8 mouse cellular contexts compared by ENCODE assay signal in genomic region chrX:105928861-105929477, GRCm38 (mm10). TPM values are rescaled to one million over a fixed set of nuclear protein-coding genes. Genes with fewer than 3 reads are reported as not detected.
DNase-seq lines count a peak whose midpoint lies in the region; ATAC-seq and TF ChIP-seq lines count a peak whose summit lies in the region.

Gene Atrx, minus strand, starts transcription at chrX:105929403.

- WGBS in forebrain, embryonic 13.5 days, result 19% methylated on average over 42 of the region's 42 CpGs
- 17% methylated on average over 41 of the region's 42 CpGs for WGBS in neural tube, embryonic 15.5 days

- 0 out of 2 replicates have a peak, but pooled peaks cover 3% of the 10 kb centered on the region for H3K36me3 ChIP-seq in ES-Bruce4 (ENCODE audit: control insufficient read depth, insufficient read depth, low read length, poor library complexity, severe bottlenecking)
- no peaks in the 10 kb centered on the region for H3K36me3 ChIP-seq in forebrain, embryonic 13.5 days (ENCODE audit: poor library complexity, severe bottlenecking)
- H3K36me3 ChIP-seq in neural tube, embryonic 15.5 days, result no peaks in the 10 kb centered on the region

- DNase-seq in heart, postnatal 10 days, result peak; percentile 77 to 81
- DNase-seq in layer of hippocampus, adult 11-12 months (ENCODE audit: low spot score), result peak; percentile 79
- DNase-seq in lung, adult 18-20 months, result peak; percentile 80 to 81
- peak; percentile 82 for DNase-seq in testis, postnatal 14 days (ENCODE audit: low spot score)

- TF ChIP-seq POLR2A in ES-Bruce4 (IDR thresholded peaks at IDR 0.05; ENCODE audit: insufficient read depth, low read length), result no peak

- H3K27me3 ChIP-seq in ES-Bruce4 (ENCODE audit: control insufficient read depth, insufficient read depth, low read length, poor library complexity, severe bottlenecking), result no peaks in the 10 kb centered on the region
- no peaks in the 10 kb centered on the region for H3K27me3 ChIP-seq in forebrain, embryonic 13.5 days
- no peaks in the 10 kb centered on the region for H3K27me3 ChIP-seq in neural tube, embryonic 15.5 days (replicated peaks)

- H3K9ac ChIP-seq in ES-Bruce4 (ENCODE audit: low read depth, poor library complexity, severe bottlenecking), result peak within 1 kb of the TSS; percentile 95
- H3K9ac ChIP-seq in forebrain, embryonic 13.5 days, result peak within 1 kb of the TSS; percentile 89
- peak within 1 kb of the TSS; percentile 81 for H3K9ac ChIP-seq in neural tube, embryonic 15.5 days (replicated peaks)

- no peak for TF ChIP-seq CTCF in ES-Bruce4 (IDR thresholded peaks at IDR 0.05; ENCODE audit: low read depth, low read length)

- peak; percentile 97 for ATAC-seq in cerebellum, adult (ENCODE audit: insufficient number of reproducible peaks, low FRiP score, low TSS enrichment)
- peak; percentile 96 for ATAC-seq in forebrain, embryonic 13.5 days
- ATAC-seq in neural tube, embryonic 15.5 days (ENCODE audit: low FRiP score), result peak; percentile 95

- H3K4me3 ChIP-seq in ES-Bruce4 (ENCODE audit: low read depth, low read length), result peak within 1 kb of the TSS; percentile 96
- peak within 1 kb of the TSS; percentile 62 for H3K4me3 ChIP-seq in forebrain, embryonic 13.5 days
- H3K4me3 ChIP-seq in neural tube, embryonic 15.5 days (replicated peaks), result peak within 1 kb of the TSS; percentile 59

- H3K4me1 ChIP-seq in ES-Bruce4 (ENCODE audit: control insufficient read depth, insufficient read depth, low read length), result no peaks in the 10 kb centered on the region
- peaks cover 13% of the 10 kb centered on the region for H3K4me1 ChIP-seq in forebrain, embryonic 13.5 days
- H3K4me1 ChIP-seq in neural tube, embryonic 15.5 days, result peaks cover 14% of the 10 kb centered on the region

- H3K9me3 ChIP-seq in ES-Bruce4 (replicated peaks; ENCODE audit: control insufficient read depth, insufficient read depth, low read length, poor library complexity, severe bottlenecking), result no peaks in the 10 kb centered on the region
- H3K9me3 ChIP-seq in forebrain, embryonic 13.5 days (replicated peaks), result no peaks in the 10 kb centered on the region
- H3K9me3 ChIP-seq in neural tube, embryonic 15.5 days (replicated peaks), result no peaks in the 10 kb centered on the region

- peak within 1 kb of the TSS; percentile 85 for H3K27ac ChIP-seq in ES-Bruce4 (ENCODE audit: insufficient read depth, low read length)
- H3K27ac ChIP-seq in forebrain, embryonic 13.5 days, result peak within 1 kb of the TSS; percentile 94
- H3K27ac ChIP-seq in neural tube, embryonic 15.5 days (replicated peaks), result peak within 1 kb of the TSS; percentile 95

- intact Hi-C loops in heart, postnatal 10 days (cut with DNase I), result loop anchor here (2.0 to 10.0 kb wide), 2 partner anchors 82 to 256 kb away; partner anchors contain the start of genes Magt1 and Pgk1

- no peak for TF ChIP-seq EP300 in ES-Bruce4 (IDR thresholded peaks at IDR 0.05; ENCODE audit: insufficient read depth, low read depth, low read length)

- peak within 1 kb of the TSS; percentile 59 for H3K4me2 ChIP-seq in forebrain, embryonic 13.5 days
- H3K4me2 ChIP-seq in neural tube, embryonic 15.5 days, result peak within 1 kb of the TSS; percentile 54

RNA-seq across cellular contexts. Expression of gene Atrx, which starts in this region (rescaled TPM):
- polyA plus RNA-seq in ES-Bruce4 (2011; ENCODE audit: insufficient read depth, insufficient read length, low read depth, missing spikeins), result 522 and 532 TPM in 2 replicates
- polyA plus RNA-seq in forebrain, embryonic 13.5 days (2015; fragmentation: Nextera tagmentation; extraction: Ambion mirVana), result 268 and 271 TPM in 2 replicates
- 100 to 1,000 TPM; 106 to 110 TPM for total RNA-seq in heart, postnatal 10 days (2021)
- 224 TPM in 2 replicates for polyA plus RNA-seq in neural tube, embryonic 15.5 days (2015; fragmentation: Nextera tagmentation; extraction: Ambion mirVana)

Comparison
In these comparisons a context has a peak if more than half of its experiments do, and no peak if none do; other contexts are left out.
1. Peak in every context shown above with its lines: DNase-seq, ATAC-seq, H3K4me3 ChIP-seq and H3K27ac ChIP-seq.